Comparison of ENCODE assay signal across 8 mouse cellular contexts in the genomic region with DNA sequence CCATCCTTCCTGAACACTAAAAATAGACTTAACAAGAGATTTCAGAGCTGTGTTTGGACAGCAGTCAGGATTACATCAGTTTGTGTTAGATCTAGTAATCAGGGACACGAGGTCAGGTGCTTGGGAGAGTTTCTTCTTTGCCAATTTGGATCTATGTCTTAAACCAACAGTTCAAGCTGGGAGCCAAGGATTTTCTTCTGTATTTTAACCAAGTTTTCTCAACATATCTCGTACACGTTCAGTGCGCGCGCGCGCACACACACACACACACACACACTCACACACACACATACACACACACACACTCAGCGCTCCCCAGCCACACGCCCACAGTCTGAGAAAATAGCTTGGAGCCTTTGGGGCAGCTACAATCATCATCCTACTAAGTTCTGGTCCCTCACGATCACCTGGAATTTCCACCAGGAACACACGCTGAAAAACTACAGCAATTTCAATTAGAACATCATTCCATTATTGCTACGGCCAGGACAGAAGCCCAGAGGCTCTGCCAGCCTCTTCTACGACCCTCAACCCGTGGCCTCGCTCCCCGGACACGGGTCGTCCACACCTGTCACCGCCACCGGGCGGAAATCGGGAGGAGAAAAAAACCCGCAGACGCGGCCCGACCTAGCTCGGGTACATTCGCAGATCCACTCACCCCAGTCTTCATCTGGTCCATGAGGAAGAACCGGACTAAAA. TPM values are rescaled to one million over a fixed set of nuclear protein-coding genes. Genes with fewer than 3 reads are reported as not detected.
DNase-seq lines count a peak whose midpoint lies in the region; ATAC-seq and TF ChIP-seq lines count a peak whose summit lies in the region.

No protein-coding gene starts in this region.

- TF ChIP-seq CTCF in lung, embryonic 14.5 days (IDR thresholded peaks at IDR 0.05; ENCODE audit: low read depth) = no peak
- no peak for TF ChIP-seq CTCF in olfactory bulb, adult 2 months (IDR thresholded peaks at IDR 0.05; ENCODE audit: insufficient read depth, low read depth, low read length)

- WGBS in kidney, embryonic 16.5 days = 2% methylated on average over 30 of the region's 30 CpGs
- 2% methylated on average over 30 of the region's 30 CpGs for WGBS in embryonic facial prominence, embryonic 13.5 days
- WGBS in hindbrain, embryonic 12.5 days = 4% methylated on average over 30 of the region's 30 CpGs
- WGBS in lung, embryonic 14.5 days = 2% methylated on average over 30 of the region's 30 CpGs
- 1% methylated on average over 30 of the region's 30 CpGs for WGBS in olfactory bulb, adult 2 months

- no peaks in the 10 kb centered on the region for H3K27me3 ChIP-seq in kidney, embryonic 16.5 days (ENCODE audit: insufficient read depth, low read length)
- no peaks in the 10 kb centered on the region for H3K27me3 ChIP-seq in embryonic facial prominence, embryonic 13.5 days
- H3K27me3 ChIP-seq in hindbrain, embryonic 12.5 days = no peaks in the 10 kb centered on the region
- no peaks in the 10 kb centered on the region for H3K27me3 ChIP-seq in lung, embryonic 14.5 days (ENCODE audit: insufficient read depth, low read length)

- peak overlapping the region; percentile 84 for H3K27ac ChIP-seq in kidney, embryonic 16.5 days (ENCODE audit: low read length)
- peak overlapping the region; percentile 49; the same call in 1 of the 2 replicates for H3K27ac ChIP-seq in ES-E14 (ENCODE audit: insufficient read depth, low read depth, low read length, poor library complexity, severe bottlenecking)
- peak overlapping the region; percentile 71 for H3K27ac ChIP-seq in embryonic facial prominence, embryonic 13.5 days
- H3K27ac ChIP-seq in hindbrain, embryonic 12.5 days = peak overlapping the region; percentile 76
- H3K27ac ChIP-seq in lung, embryonic 14.5 days (ENCODE audit: low read depth) = peak overlapping the region; percentile 75
- 0 out of 2 replicates have a peak overlapping the region, but pooled peaks have one; percentile 16 for H3K27ac ChIP-seq in olfactory bulb, adult 2 months (ENCODE audit: insufficient read depth, low read depth, low read length)

- TF ChIP-seq POLR2A in olfactory bulb, adult 2 months (IDR thresholded peaks at IDR 0.05; ENCODE audit: insufficient read depth, low read depth, low read length) = no peak

- DNase-seq in kidney, adult 18-20 months = no peak
- no peak for DNase-seq in ES-E14 (ENCODE audit: low read depth, low spot score)
- peak; percentile 17 for DNase-seq in lung, embryonic 14.5 days
- no peak for DNase-seq in spleen, adult 18-20 months

- H3K36me3 ChIP-seq in kidney, embryonic 16.5 days (ENCODE audit: insufficient read depth, low read length) = peaks cover 2% of the 10 kb centered on the region; the same call in 1 of the 2 replicates
- H3K36me3 ChIP-seq in ES-E14 (ENCODE audit: control insufficient read depth, insufficient read depth, low read length, poor library complexity, severe bottlenecking) = no peaks in the 10 kb centered on the region
- H3K36me3 ChIP-seq in embryonic facial prominence, embryonic 13.5 days = peaks cover 2% of the 10 kb centered on the region; the same call in 1 of the 2 replicates
- H3K36me3 ChIP-seq in hindbrain, embryonic 12.5 days = peaks cover 7% of the 10 kb centered on the region; the same call in 1 of the 2 replicates
- H3K36me3 ChIP-seq in lung, embryonic 14.5 days (ENCODE audit: insufficient read depth) = peaks cover 8% of the 10 kb centered on the region; the same call in 1 of the 2 replicates

- in situ Hi-C loops in ES-E14 (cut with MboI; ENCODE audit: low sequenced_read_pairs in 2 of 2, unreplicated experiment in 2 of 2) = no loop called here

- peak overlapping the region; percentile 97 for H3K4me3 ChIP-seq in kidney, embryonic 16.5 days (ENCODE audit: low read length)
- peak overlapping the region; percentile 87 to 99 for H3K4me3 ChIP-seq in ES-E14 (ENCODE audit: insufficient read depth in 1 of 2, low read depth in 1 of 2, low read length in 2 of 2, poor library complexity in 1 of 2, severe bottlenecking in 1 of 2)
- peak overlapping the region; percentile 90 for H3K4me3 ChIP-seq in embryonic facial prominence, embryonic 13.5 days
- peak overlapping the region; percentile 85 for H3K4me3 ChIP-seq in hindbrain, embryonic 12.5 days
- H3K4me3 ChIP-seq in lung, embryonic 14.5 days (ENCODE audit: low read depth, low read length) = peak overlapping the region; percentile 92
- H3K4me3 ChIP-seq in olfactory bulb, adult 2 months (ENCODE audit: insufficient read depth, low read depth, low read length) = peak overlapping the region; percentile 80

- peak overlapping the region; percentile 87 for H3K9ac ChIP-seq in kidney, embryonic 16.5 days (replicated peaks; ENCODE audit: low read length)
- peak overlapping the region; percentile 96 for H3K9ac ChIP-seq in ES-E14 (ENCODE audit: insufficient read depth, low read depth, low read length, poor library complexity, severe bottlenecking)
- peak overlapping the region; percentile 88 for H3K9ac ChIP-seq in embryonic facial prominence, embryonic 13.5 days
- H3K9ac ChIP-seq in hindbrain, embryonic 12.5 days = peak overlapping the region; percentile 81
- peak overlapping the region; percentile 85 for H3K9ac ChIP-seq in lung, embryonic 14.5 days

- no peaks in the 10 kb centered on the region for H3K9me3 ChIP-seq in kidney, embryonic 16.5 days (ENCODE audit: low read length)
- no peaks in the 10 kb centered on the region for H3K9me3 ChIP-seq in ES-E14 (ENCODE audit: control insufficient read depth, insufficient read depth, low read depth, low read length)
- H3K9me3 ChIP-seq in embryonic facial prominence, embryonic 13.5 days = no peaks in the 10 kb centered on the region
- H3K9me3 ChIP-seq in hindbrain, embryonic 12.5 days (replicated peaks) = no peaks in the 10 kb centered on the region
- H3K9me3 ChIP-seq in lung, embryonic 14.5 days (ENCODE audit: low read depth, low read length) = no peaks in the 10 kb centered on the region

- peaks cover 6% of the 10 kb centered on the region for H3K4me1 ChIP-seq in kidney, embryonic 16.5 days (ENCODE audit: insufficient read depth, low read length)
- peaks cover 2 to 6% of the 10 kb centered on the region in 2 experiments; a peak in 2 of 4 replicates for H3K4me1 ChIP-seq in ES-E14 (ENCODE audit: control insufficient read depth in 2 of 2, insufficient read depth in 2 of 2, low read length in 2 of 2, poor library complexity in 1 of 2)
- peaks cover 8% of the 10 kb centered on the region for H3K4me1 ChIP-seq in embryonic facial prominence, embryonic 13.5 days
- H3K4me1 ChIP-seq in hindbrain, embryonic 12.5 days = peaks cover 6% of the 10 kb centered on the region
- H3K4me1 ChIP-seq in lung, embryonic 14.5 days (ENCODE audit: insufficient read depth) = no peaks in the 10 kb centered on the region
- H3K4me1 ChIP-seq in olfactory bulb, adult 2 months (ENCODE audit: control insufficient read depth, insufficient read depth, low read length) = no peaks in the 10 kb centered on the region

- peak overlapping the region; percentile 76 for H3K4me2 ChIP-seq in kidney, embryonic 16.5 days (replicated peaks; ENCODE audit: low read depth, low read length)
- H3K4me2 ChIP-seq in embryonic facial prominence, embryonic 13.5 days = peak overlapping the region; percentile 85
- H3K4me2 ChIP-seq in hindbrain, embryonic 12.5 days (replicated peaks) = peak overlapping the region; percentile 90
- H3K4me2 ChIP-seq in lung, embryonic 14.5 days = peak overlapping the region; percentile 87

- ATAC-seq in kidney, embryonic 16.5 days (ENCODE audit: low FRiP score, low TSS enrichment) = peak; percentile 50; the same call in 1 of the 2 replicates
- ATAC-seq in embryonic facial prominence, embryonic 13.5 days (ENCODE audit: insufficient number of reproducible peaks, insufficient read depth, low FRiP score, low TSS enrichment, low read depth) = no peak; the same call in 1 of the 2 replicates
- ATAC-seq in hindbrain, embryonic 12.5 days (ENCODE audit: low FRiP score) = peak; percentile 70
- ATAC-seq in lung, embryonic 14.5 days (ENCODE audit: insufficient read depth) = peak; percentile 47

RNA-seq across cellular contexts. Expression of a gene that starts 0.4 kb away (rescaled TPM):
- polyA plus RNA-seq in kidney, embryonic 16.5 days (2015; fragmentation: Nextera tagmentation; extraction: Ambion mirVana) = 8.7 and 9.6 TPM in 2 replicates
- 33.2 and 39.0 TPM in 2 replicates for total RNA-seq in ES-E14 (2012; rRNA removed)
- 7.3 and 7.8 TPM in 2 replicates for polyA plus RNA-seq in embryonic facial prominence, embryonic 13.5 days (2015; fragmentation: Nextera tagmentation; extraction: Ambion mirVana)
- 10.3 and 11.3 TPM in 2 replicates for polyA plus RNA-seq in hindbrain, embryonic 12.5 days (2016; fragmentation: Nextera tagmentation; extraction: Ambion mirVana)
- polyA plus RNA-seq in lung, embryonic 14.5 days (2014; fragmentation: Nextera tagmentation; extraction: Ambion mirVana) = 9.9 and 11.2 TPM in 2 replicates
- not detected in 2 replicates for polyA plus RNA-seq in olfactory bulb, adult 2 months (2012; ENCODE audit: insufficient read depth, insufficient read length, low replicate concordance, missing spikeins)

RNA-seq across cellular contexts. Expression of a gene that starts 17.7 kb away (rescaled TPM):
- 0.58 and 0.64 TPM in 2 replicates for polyA plus RNA-seq in kidney, embryonic 16.5 days (2015; fragmentation: Nextera tagmentation; extraction: Ambion mirVana)
- total RNA-seq in ES-E14 (2012; rRNA removed) = 2.8 and 3.5 TPM in 2 replicates
- polyA plus RNA-seq in embryonic facial prominence, embryonic 13.5 days (2015; fragmentation: Nextera tagmentation; extraction: Ambion mirVana) = 0.42 and 0.83 TPM in 2 replicates
- polyA plus RNA-seq in hindbrain, embryonic 12.5 days (2016; fragmentation: Nextera tagmentation; extraction: Ambion mirVana) = 0.63 TPM in 1 of 2 replicates, not detected in the other
- polyA plus RNA-seq in lung, embryonic 14.5 days (2014; fragmentation: Nextera tagmentation; extraction: Ambion mirVana) = 0.66 TPM in 1 of 2 replicates, not detected in the other
- polyA plus RNA-seq in olfactory bulb, adult 2 months (2012; ENCODE audit: insufficient read depth, insufficient read length, low replicate concordance, missing spikeins) = not detected in 2 replicates

RNA-seq across cellular contexts. Expression of a gene that starts 18.2 kb away (rescaled TPM):
- polyA plus RNA-seq in kidney, embryonic 16.5 days (2015; fragmentation: Nextera tagmentation; extraction: Ambion mirVana) = 39.5 and 40.5 TPM in 2 replicates
- 35.0 and 47.6 TPM in 2 replicates for total RNA-seq in ES-E14 (2012; rRNA removed)
- 52.3 and 54.4 TPM in 2 replicates for polyA plus RNA-seq in embryonic facial prominence, embryonic 13.5 days (2015; fragmentation: Nextera tagmentation; extraction: Ambion mirVana)
- 35.4 and 35.9 TPM in 2 replicates for polyA plus RNA-seq in hindbrain, embryonic 12.5 days (2016; fragmentation: Nextera tagmentation; extraction: Ambion mirVana)
- polyA plus RNA-seq in lung, embryonic 14.5 days (2014; fragmentation: Nextera tagmentation; extraction: Ambion mirVana) = 36.7 and 39.9 TPM in 2 replicates
- not detected in 2 replicates for polyA plus RNA-seq in olfactory bulb, adult 2 months (2012; ENCODE audit: insufficient read depth, insufficient read length, low replicate concordance, missing spikeins)

RNA-seq across cellular contexts. Expression of a gene that starts 45.6 kb away (rescaled TPM):
- polyA plus RNA-seq in kidney, embryonic 16.5 days (2015; fragmentation: Nextera tagmentation; extraction: Ambion mirVana) = 0.18 and 0.24 TPM in 2 replicates
- 0.16 TPM in 1 of 2 replicates, not detected in the other for total RNA-seq in ES-E14 (2012; rRNA removed)
- polyA plus RNA-seq in embryonic facial prominence, embryonic 13.5 days (2015; fragmentation: Nextera tagmentation; extraction: Ambion mirVana) = not detected in 2 replicates
- not detected in 2 replicates for polyA plus RNA-seq in hindbrain, embryonic 12.5 days (2016; fragmentation: Nextera tagmentation; extraction: Ambion mirVana)
- polyA plus RNA-seq in lung, embryonic 14.5 days (2014; fragmentation: Nextera tagmentation; extraction: Ambion mirVana) = not detected in 2 replicates
- not detected in 2 replicates for polyA plus RNA-seq in olfactory bulb, adult 2 months (2012; ENCODE audit: insufficient read depth, insufficient read length, low replicate concordance, missing spikeins)

Comparison
In these comparisons a context has a peak if more than half of its experiments do, and no peak if none do; other contexts are left out.
1. H3K27ac ChIP-seq: peak in every context shown above with its lines; median percentile 84 in kidney, embryonic 16.5 days; 76 in hindbrain, embryonic 12.5 days; 75 in lung, embryonic 14.5 days; 71 in embryonic facial prominence, embryonic 13.5 days; 49 in ES-E14; 16 in olfactory bulb, adult 2 months.
2. RNA of a gene that starts 18.2 kb away (polyA plus RNA-seq): 52.3 to 54.4 TPM in embryonic facial prominence, embryonic 13.5 days, 39.5 to 40.5 TPM in kidney, embryonic 16.5 days, 36.7 to 39.9 TPM in lung, embryonic 14.5 days and 35.4 to 35.9 TPM in hindbrain, embryonic 12.5 days; not detected in olfactory bulb, adult 2 months; every median in the first group is over 10 times any median in the second.
3. Peak in every context shown above with its lines, with median percentiles within 50 percentile points of each other: H3K4me2 ChIP-seq, H3K4me3 ChIP-seq and H3K9ac ChIP-seq.